Mouse (Mus musculus) ovary, adult 18-20 months (tissue): Measurements from ENCODE around the gene Ica1.

Source experiments
- DNase-seq: peaks from one replicate; pipeline ENCODE4 v3.0.0; 2022; ENCODE audit warnings: low spot score, mixed read lengths

The Ica1 gene

DNA sequence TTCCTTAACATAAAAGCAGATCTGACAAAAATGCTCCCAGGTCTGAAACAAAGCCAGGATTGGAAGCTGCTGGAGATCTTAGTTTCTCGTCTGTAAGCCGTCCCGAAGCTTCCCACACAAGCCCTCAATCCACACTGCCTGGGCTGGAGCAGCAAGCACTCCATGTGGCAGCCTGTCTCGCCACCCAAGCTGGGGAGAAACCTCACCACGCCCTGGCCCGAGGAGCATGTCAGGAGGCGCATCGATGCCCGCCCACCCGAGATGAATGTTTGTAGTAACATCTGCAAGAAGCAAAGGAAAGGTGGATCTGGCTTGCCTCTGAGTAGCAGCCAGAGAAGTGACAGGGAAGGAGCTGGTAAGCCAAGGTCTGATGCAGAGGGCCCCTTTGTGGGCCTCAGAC lies 133.6 kb downstream of the Ica1 start:
- no peak for DNase-seq

- no peak for DNase-seq
Measured at GRCm38 (mm10) chr6:8640863-8641262, 137.4 kb downstream of the Ica1 start.

DNA sequence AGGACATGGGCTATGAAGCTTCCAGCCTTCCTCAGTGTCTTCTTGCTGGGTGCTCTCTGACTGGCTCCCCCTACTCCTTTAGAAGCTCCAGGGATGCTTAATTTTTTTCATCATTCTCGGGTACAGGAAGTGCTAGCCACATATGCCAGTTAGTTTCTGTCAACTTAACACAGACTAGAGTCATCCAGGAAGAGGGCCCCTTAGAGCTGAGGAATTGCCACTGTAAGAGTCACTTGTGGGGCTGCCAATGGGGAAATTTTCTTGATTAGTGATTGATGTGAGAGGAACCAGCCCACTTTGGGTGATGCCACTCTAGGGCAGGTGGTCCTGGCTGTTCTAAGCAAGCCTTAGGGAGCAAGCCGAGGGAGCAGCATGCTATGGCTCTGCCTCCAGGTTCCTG lies 138.8 kb downstream of the Ica1 start:
- DNase-seq: no peak

DNA sequence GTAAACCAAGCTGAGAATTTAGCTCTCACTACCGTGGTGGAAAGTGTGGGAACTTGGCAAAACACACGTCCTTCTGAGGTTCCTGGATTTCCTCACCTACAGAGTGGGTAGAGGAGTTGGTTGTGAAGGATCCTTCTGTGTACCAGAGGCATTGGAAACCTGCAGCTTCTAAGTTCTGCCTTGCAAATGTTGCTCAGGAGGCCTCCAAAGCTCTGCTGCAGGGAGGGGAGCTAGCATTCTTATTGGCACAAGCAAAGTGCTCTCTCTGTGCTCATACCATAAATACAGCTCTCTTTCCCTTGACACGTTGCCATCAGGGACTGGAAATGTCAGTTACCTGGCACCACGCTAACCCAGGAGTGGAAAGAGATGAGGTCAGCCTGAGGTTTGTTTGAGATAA lies 139.4 kb downstream of the Ica1 start:
- DNase-seq: no peak

DNA sequence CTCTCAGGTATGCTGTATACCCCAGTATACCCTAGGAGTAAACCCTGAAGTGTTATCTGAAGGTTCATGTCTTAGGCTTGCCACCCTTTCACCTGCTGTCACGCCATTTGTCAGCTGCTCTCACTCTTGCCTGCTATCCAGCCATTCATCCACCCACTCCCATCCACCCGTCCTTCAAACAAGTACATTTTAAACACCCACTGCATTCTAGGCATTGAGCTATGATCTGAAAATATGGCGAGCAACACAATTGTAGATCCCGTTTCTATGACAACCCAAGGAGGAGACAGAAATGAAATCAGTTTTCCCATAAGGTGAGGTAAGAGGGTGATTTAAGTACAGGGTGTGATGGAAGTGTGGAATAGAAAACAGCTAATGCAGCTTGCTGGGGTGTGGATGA lies 140.2 kb downstream of the Ica1 start:
- DNase-seq: no peak

DNA sequence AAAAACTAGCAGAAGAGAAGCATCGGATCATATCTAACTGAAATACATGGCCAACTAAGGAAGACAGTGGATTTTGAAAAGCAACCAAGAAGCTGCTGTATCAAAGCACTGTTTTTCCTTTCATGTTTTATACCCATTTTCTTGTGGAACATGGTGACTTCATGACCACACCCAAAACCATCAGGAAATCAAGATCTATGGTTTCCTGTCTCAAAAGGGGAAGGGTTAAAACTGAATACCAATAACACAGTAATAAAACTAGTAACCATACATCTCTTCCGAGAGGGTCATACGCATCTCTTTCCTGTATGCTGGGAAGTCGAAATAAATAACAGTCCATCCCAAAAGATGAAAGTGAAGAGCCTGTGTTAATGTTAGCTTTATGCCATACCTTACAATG lies 145.6 kb downstream of the Ica1 start:
- no peak for DNase-seq

DNA sequence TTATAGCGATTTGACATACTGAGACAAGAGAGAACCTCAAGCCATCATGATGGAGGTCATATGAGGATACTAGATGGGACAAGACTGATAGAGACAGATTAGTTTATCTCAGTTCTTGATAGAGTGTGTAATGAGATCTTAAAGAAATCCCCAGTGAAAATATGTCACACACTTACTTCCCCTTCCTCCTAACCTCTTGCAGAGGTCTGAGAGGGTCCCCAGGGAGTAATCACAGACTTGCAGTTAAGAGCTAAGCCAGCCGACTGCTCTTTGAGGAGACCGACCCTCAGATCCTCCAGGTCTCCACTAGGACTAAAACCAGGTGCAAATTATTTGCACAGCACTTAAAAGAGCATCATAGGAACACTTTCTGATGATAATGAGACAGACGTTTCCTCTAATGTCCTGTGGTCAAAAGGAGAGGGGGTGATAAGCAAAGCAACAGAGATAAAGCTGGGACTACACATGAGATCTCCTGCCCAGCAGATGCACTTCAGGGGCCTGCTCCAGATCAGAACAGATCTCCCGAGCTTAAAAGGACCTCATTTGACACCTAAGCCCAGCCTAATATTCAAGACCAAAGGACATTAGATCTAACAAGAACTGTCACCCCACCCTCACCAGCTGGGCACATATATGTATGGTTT lies 146.2 kb downstream of the Ica1 start:
- no peak for DNase-seq

GRCm38 (mm10) chr6:8631362-8631761 lies 146.9 kb downstream of the Ica1 start:
- DNase-seq: no peak

GRCm38 (mm10) chr6:8630531-8630930 lies 147.8 kb downstream of the Ica1 start:
- DNase-seq: no peak

DNA sequence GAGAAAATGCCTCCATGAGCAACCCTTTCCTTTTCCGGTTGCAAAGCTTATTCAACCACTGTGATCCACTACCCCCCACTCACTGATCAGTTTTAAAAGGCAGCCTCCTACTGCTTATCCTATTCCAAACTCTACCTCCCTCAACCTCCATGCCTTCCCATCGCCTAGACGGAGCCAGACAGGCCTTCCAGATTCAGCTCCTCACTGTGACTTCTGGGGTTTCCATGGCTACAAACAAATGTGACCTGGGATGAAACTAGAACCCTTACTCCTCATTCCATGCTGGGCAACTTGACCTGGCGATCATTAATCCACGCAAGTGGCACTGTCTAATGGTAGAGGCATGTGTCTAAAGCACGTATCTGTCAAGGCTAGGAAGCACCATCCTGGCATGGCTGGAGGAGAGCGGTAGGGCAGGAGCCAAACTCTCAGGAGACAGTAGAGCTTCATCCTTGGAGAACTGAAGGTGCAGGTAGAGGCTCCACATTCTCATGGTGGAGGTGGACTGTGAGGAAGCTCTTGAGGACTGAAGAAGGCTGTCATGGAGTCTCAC lies 149.5 kb downstream of the Ica1 start:
- no peak for DNase-seq

- DNase-seq: no peak
Measured at GRCm38 (mm10) chr6:8628226-8628625, 150.1 kb downstream of the Ica1 start.

GRCm38 (mm10) chr6:8623045-8623444 lies 155.2 kb downstream of the Ica1 start:
- DNase-seq: no peak

DNA sequence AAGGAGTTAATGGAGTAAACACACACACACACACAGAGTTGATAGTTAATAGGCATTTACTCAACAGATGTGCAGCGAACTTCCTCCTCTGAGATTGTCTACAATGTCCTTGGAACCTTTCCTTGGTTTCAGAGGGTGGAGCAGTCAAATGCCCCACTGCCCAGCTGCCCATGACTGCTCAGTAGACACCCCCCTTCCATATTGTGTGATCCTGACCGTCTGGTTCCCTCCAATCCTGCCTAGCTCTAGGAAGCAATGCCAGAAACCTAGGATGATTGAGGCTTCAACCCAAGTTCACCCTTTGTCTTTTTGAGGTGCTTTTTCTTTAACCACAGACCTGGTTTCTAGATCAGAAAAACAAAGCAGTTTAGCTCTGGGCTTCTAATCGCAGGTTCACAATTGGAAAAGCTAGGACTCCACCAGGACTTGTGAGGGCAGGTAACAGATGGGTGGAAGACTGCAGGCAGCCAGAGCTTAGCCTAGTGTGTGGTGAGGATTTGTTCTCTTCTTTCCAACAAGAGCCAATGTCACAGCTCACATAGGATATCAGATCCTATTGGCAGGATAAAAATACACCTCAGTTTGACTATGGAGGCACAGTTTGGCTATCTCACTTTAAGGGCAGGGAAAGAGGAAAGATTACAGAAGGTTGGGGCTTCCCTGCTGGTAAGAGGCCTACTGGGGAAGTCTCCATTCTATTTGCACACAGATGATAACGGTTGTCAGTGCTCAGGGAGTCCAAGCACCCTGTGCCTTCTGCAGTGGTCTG lies 158.5 kb downstream of the Ica1 start:
- DNase-seq: no peak

GRCm38 (mm10) chr6:8617369-8617768 lies 160.9 kb downstream of the Ica1 start:
- no peak for DNase-seq

DNA sequence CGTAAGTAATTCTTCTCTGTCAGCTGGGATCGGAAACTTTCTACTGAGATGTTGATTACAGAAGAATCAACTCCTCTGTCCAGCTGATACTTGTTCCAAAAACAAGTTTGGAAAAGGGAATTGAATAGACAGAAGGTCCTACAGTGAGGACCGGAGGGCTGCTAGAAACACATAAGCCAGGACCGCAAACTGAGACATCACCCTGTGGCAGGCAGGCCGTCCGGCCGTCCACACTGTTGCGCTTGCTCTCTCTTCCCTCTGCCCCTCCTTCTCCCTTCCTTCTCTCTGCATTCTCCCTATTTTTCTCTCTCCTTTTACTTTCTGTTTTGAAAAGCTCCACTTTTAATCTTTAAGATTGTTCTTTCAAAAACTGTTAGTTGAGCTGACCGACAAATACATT lies 186.6 kb downstream of the Ica1 start:
- no peak for DNase-seq

GRCm38 (mm10) chr6:8583892-8584291 lies 194.4 kb downstream of the Ica1 start:
- DNase-seq: no peak

DNA sequence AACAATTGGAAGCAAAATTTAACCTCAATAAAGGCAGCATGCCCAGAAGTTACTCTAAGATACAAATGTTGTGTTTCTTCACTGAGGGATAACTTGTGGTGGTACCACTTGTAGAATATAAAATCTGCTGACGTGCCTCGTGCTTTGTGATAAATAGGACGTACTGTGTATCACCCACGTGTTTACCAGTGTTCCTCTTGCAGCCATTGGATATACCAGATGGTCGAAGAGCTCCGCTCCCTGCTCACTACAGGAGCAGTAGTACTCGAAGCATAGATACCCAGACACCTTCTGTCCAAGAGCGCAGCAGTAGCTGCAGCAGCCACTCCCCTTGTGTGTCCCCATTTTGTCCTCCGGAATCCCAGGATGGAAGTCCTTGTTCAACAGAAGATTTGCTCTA lies 195.9 kb downstream of the Ica1 start:
- no peak for DNase-seq
